Mouse (Mus musculus) embryonic facial prominence, embryonic 11.5 days (tissue): Measurements from ENCODE around the gene Tas2r139. TPM values are rescaled to one million over a fixed set of nuclear protein-coding genes. Genes with fewer than 3 reads are reported as not detected.
"Not testable (repeated sequence)": the region's sequence is repeated elsewhere in the genome, so short reads cannot be mapped to it uniquely, and the experiment has no call there.

Source experiments
- ATAC-seq: fragments of 200-750 bp; cut with Nextera tagmentation; replicated peaks from 2 replicates; pipeline ENCODE4 v1.8.0; 2017; ENCODE audit warnings: low read depth; ENCODE audit not compliant: insufficient number of reproducible peaks, low FRiP score, low TSS enrichment
- DNase-seq: peaks from one replicate; pipeline ENCODE4 v3.0.0-alpha.2; 2015; ENCODE audit warnings: low spot score
- H3K27ac ChIP-seq: fragments of 300-500 bp; sonication (generic); replicated peaks from 2 replicates; pipeline ENCODE4 v1.5.1; 2014; ENCODE audit warnings: mild to moderate bottlenecking, low read depth, low read length, control low read depth
- H3K27me3 ChIP-seq: fragments of 300-500 bp; sonication (generic); 2 replicates; pipeline ENCODE4 v1.6.1; 2014; ENCODE audit warnings: mild to moderate bottlenecking, low read length, moderate library complexity, mixed read lengths; ENCODE audit not compliant: control insufficient read depth, insufficient read depth
- H3K36me3 ChIP-seq: fragments of 300-500 bp; sonication (generic); replicated peaks from 2 replicates; pipeline ENCODE4 v1.6.1; 2014; ENCODE audit warnings: low read depth, mild to moderate bottlenecking, low read length, moderate library complexity, mixed read lengths; ENCODE audit not compliant: control insufficient read depth, insufficient read depth
- H3K4me1 ChIP-seq: fragments of 300-500 bp; sonication (generic); 2 replicates; pipeline ENCODE4 v1.6.1; 2014; ENCODE audit warnings: low read length, mixed read lengths; ENCODE audit not compliant: control insufficient read depth, insufficient read depth
- H3K4me2 ChIP-seq: fragments of 300-500 bp; sonication (generic); 2 replicates; pipeline ENCODE4 v1.6.1; 2014; ENCODE audit warnings: low read depth, mild to moderate bottlenecking, control low read depth, low read length, moderate library complexity
- H3K4me3 ChIP-seq: fragments of 300-500 bp; sonication (generic); 2 replicates; pipeline ENCODE4 v1.5.1; 2014; ENCODE audit warnings: low read depth, low read length, control low read depth
- H3K9ac ChIP-seq: fragments of 300-500 bp; sonication (generic); replicated peaks from 2 replicates; pipeline ENCODE4 v1.6.1; 2014; ENCODE audit warnings: mild to moderate bottlenecking, control low read depth, low read length
- H3K9me3 ChIP-seq: fragments of 300-500 bp; sonication (generic); replicated peaks from 2 replicates; pipeline ENCODE4 v1.6.1; 2016; ENCODE audit warnings: mild to moderate bottlenecking, low read length, inconsistent platforms, mixed read lengths; ENCODE audit not compliant: control insufficient read depth
- WGBS: fragments of 180-500 bp; shearing (Covaris S2); extraction: QIAGEN DNeasy Blood & Tissue Kit; methylation state at CpG from one replicate; pipeline ENCODE4 v1.1.7; 2014; 5-methylcytosine and 5-hydroxymethylcytosine counted together
- polyA plus RNA-seq: library from polyadenylated mRNA; unstranded; fragments of >200 nt; fragmentation: Nextera tagmentation; extraction: Ambion mirVana; gene quantifications from 2 replicates; pipeline ENCODE4 v1.2.1, GENCODE M21; 2014

Tas2r139 gene
- not detected in 2 replicates for polyA plus RNA-seq

DNA sequence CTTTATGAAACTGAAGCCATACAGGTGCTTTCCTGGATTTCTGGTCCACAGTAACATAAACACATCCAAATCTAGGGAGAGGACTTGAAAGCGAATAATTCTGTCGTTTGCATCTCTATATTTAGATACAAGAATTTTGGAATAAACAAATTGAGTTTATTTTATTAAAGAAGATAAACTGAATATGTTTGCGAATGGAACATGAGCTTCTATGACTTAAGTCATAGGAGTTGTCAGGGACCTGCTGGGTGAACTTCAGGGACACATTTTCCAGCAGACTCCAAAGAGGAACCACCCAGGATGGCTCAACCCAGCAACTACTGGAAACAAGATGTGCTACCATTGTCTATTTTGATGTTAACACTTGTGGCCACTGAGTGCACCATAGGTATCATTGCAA lies at the start of gene Tas2r139:
Gene Tas2r139, plus strand, starts transcription at position 301 of the 400 bp plus-strand sequence.
- no peaks in the 10 kb centered on the region for H3K4me1 ChIP-seq
- DNase-seq (no peak), ATAC-seq (no peak)
- H3K27ac ChIP-seq, result no peak within 1 kb of the TSS
- WGBS, result 75% methylated on average over 3 of the region's 3 CpGs
- H3K36me3 ChIP-seq, result no peaks in the 10 kb centered on the region
- no peak within 1 kb of the TSS for H3K9ac ChIP-seq
- no peaks in the 10 kb centered on the region for H3K27me3 ChIP-seq
- H3K9me3 ChIP-seq, result no peaks in the 10 kb centered on the region
- no peak within 1 kb of the TSS for H3K4me2 ChIP-seq
- no peak within 1 kb of the TSS for H3K4me3 ChIP-seq

DNA sequence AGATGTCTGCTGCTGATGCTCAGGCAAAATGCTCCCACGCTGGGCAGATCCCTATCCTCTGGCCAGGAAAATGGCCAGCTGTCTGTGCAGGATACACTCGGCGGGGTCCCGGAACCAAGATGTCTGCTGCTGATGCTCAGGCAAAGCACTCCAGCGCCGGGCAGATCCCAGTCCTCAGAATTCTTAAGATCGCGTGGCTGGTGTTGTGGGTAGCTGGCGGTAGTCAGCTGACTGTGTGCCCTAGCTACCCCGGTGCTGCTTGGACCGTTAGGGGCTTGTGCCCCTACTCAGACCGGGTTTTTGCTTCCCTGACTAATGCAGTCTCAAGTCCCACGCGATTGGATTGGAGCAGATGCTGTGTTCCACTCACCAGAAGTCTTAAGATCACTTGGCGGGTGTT lies 10.4 kb downstream of the Tas2r139 start:
- H3K4me3 ChIP-seq, H3K27ac ChIP-seq, H3K9me3 ChIP-seq, ATAC-seq, H3K4me2 ChIP-seq, H3K4me1 ChIP-seq, H3K36me3 ChIP-seq, H3K9ac ChIP-seq, H3K27me3 ChIP-seq, DNase-seq: not testable (repeated sequence)
- 77% methylated on average over 14 of the region's 15 CpGs for WGBS

DNA sequence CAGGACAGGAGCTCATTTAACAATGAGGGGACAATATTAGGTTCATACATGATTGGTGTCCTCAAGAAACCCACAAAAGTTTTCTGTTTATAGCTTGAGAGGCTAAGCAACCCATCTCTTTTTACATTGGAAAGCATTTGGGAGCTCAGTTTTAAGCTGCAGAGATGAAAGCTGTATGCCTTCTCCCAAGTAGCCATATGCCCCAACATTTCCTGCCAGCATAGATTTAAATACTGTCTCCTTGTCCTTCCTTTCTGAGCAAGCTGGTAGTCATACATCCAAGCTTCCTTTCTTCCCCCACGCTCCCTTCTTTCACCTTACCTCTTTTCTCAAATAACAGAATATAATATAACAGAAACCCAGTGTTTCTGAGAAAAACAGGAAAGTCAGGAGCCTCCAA lies 41.7 kb downstream of the Tas2r139 start:
- no peak for ATAC-seq
- Histone ChIP-seq H3K9me3 (no peaks in the 10 kb centered on the region), H3K4me3 (no peak overlapping the region), H3K36me3 (no peaks in the 10 kb centered on the region), H3K4me1 (no peaks in the 10 kb centered on the region), H3K4me2 (no peak overlapping the region), H3K27me3 (no peaks in the 10 kb centered on the region), H3K9ac (no peak overlapping the region), H3K27ac (no peak overlapping the region)
- DNase-seq, result no peak
- 75% methylated on average over 1 of the region's 1 CpGs for WGBS

DNA sequence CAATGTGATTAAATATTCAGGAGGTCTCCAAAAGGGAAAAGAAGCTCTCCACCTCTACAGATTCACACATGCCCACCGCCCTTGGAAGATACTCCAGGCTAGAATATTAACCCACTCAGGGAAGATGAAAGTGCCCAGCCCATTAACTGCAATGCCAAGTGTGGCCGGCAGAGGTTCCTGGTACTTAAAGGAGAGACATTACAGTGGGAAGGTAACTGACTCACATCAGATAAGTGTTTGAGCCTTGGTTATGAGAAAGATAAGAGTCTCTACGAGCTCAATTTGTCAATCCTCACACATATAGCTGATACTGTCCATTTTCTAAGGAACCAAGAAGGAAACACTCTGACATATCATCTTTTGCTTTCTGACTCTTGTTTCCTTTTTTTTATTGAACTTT lies 45.5 kb downstream of the Tas2r139 start:
- WGBS, result 55% methylated on average over 3 of the region's 3 CpGs
- DNase-seq, result no peak
- Histone ChIP-seq H3K27me3 (no peaks in the 10 kb centered on the region), H3K36me3 (no peaks in the 10 kb centered on the region), H3K4me3 (no peak overlapping the region), H3K9me3 (no peaks in the 10 kb centered on the region), H3K4me2 (no peak overlapping the region), H3K4me1 (no peaks in the 10 kb centered on the region), H3K9ac (no peak overlapping the region), H3K27ac (no peak overlapping the region)
- ATAC-seq, result no peak

Other genes with a start within 250 kb of the Tas2r139 start
- gene Sval1, start 189.3 kb upstream of the Tas2r139 start, polyA plus RNA-seq, result not detected in 2 replicates
- not detected in 2 replicates for gene Sval3, start 172.8 kb upstream of the Tas2r139 start, polyA plus RNA-seq
- gene Sva, start 102.5 kb upstream of the Tas2r139 start, polyA plus RNA-seq, result not detected in 2 replicates
- gene Tas2r144, start 74.4 kb downstream of the Tas2r139 start, polyA plus RNA-seq, result not detected in 2 replicates
- gene Gstk1, start 105.0 kb downstream of the Tas2r139 start, polyA plus RNA-seq, result 23.8 and 24.9 TPM in 2 replicates
- 0.68 and 0.73 TPM in 2 replicates for gene Tmem139, start 121.0 kb downstream of the Tas2r139 start, polyA plus RNA-seq
- 73.6 and 79.4 TPM in 2 replicates for gene Casp2, start 124.0 kb downstream of the Tas2r139 start, polyA plus RNA-seq
- 0.75 and 1.0 TPM in 2 replicates for gene Clcn1, start 145.7 kb downstream of the Tas2r139 start, polyA plus RNA-seq
- gene Fam131b, start 183.7 kb downstream of the Tas2r139 start, polyA plus RNA-seq, result 0.66 and 1.7 TPM in 2 replicates
- 61.3 and 71.9 TPM in 2 replicates for gene Zyx, start 208.7 kb downstream of the Tas2r139 start, polyA plus RNA-seq
- gene Epha1, start 232.3 kb downstream of the Tas2r139 start, polyA plus RNA-seq, result 1.5 and 1.8 TPM in 2 replicates